Mouse (Mus musculus) T-cell, adult 2 months (primary cell): ENCODE data around the gene Tubgcp3.
A peak's percentile ranks its signal among the peaks of the same experiment; 100 is the strongest.
"Not testable (repeated sequence)": the region's sequence is repeated elsewhere in the genome, so short reads cannot be mapped to it uniquely, and the experiment has no call there.

Source experiments
- DNase-seq: peaks from one replicate; pipeline ENCODE4 v3.0.0; 2022; ENCODE audit warnings: low spot score

The Tubgcp3 gene

GRCm38 (mm10) chr8:12641527-12641926 lies 30.5 kb downstream of the Tubgcp3 start:
- no peak for DNase-seq

- DNase-seq = no peak
Observed at GRCm38 (mm10) chr8:12638446-12638845, 33.6 kb downstream of the Tubgcp3 start.

- DNase-seq = no peak
Observed at GRCm38 (mm10) chr8:12635366-12635765, 36.7 kb downstream of the Tubgcp3 start.

GRCm38 (mm10) chr8:12629079-12629478 lies 43.0 kb downstream of the Tubgcp3 start:
- DNase-seq = peak; percentile 4

- DNase-seq = no peak
Observed at GRCm38 (mm10) chr8:12625890-12626289, 46.2 kb downstream of the Tubgcp3 start.

GRCm38 (mm10) chr8:12621550-12622222 lies 50.4 kb downstream of the Tubgcp3 start:
- DNase-seq = no peak

GRCm38 (mm10) chr8:12617369-12617768 lies 54.7 kb downstream of the Tubgcp3 start:
- not testable (repeated sequence) for DNase-seq

GRCm38 (mm10) chr8:12613201-12613600 lies 58.8 kb downstream of the Tubgcp3 start:
- DNase-seq = no peak

- no peak for DNase-seq
Observed at GRCm38 (mm10) chr8:12609752-12610449, 62.1 kb downstream of the Tubgcp3 start.

GRCm38 (mm10) chr8:12608810-12609209 lies 63.2 kb downstream of the Tubgcp3 start:
- DNase-seq = no peak

GRCm38 (mm10) chr8:12607223-12607622 lies 64.8 kb downstream of the Tubgcp3 start:
- DNase-seq = peak; percentile 52

- DNase-seq = no peak
Observed at GRCm38 (mm10) chr8:12583785-12584184, 88.3 kb downstream of the Tubgcp3 start.

- DNase-seq = not testable (repeated sequence)
Observed at GRCm38 (mm10) chr8:12579339-12579999, 92.6 kb downstream of the Tubgcp3 start.

- DNase-seq = no peak
Observed at GRCm38 (mm10) chr8:12576739-12577138, 95.3 kb downstream of the Tubgcp3 start.

GRCm38 (mm10) chr8:12576003-12576402 lies 96.0 kb downstream of the Tubgcp3 start:
- DNase-seq = no peak

GRCm38 (mm10) chr8:12572814-12573534 lies 99.1 kb downstream of the Tubgcp3 start, which contains the start of gene Spaca7:
Spaca7 (plus strand) TSS chr8:12573029.
- no peak for DNase-seq

GRCm38 (mm10) chr8:12566509-12566908 lies 105.5 kb downstream of the Tubgcp3 start:
- DNase-seq = no peak

GRCm38 (mm10) chr8:12565488-12565887 lies 106.6 kb downstream of the Tubgcp3 start:
- DNase-seq = no peak

- no peak for DNase-seq
Observed at GRCm38 (mm10) chr8:12564307-12564706, 107.7 kb downstream of the Tubgcp3 start.
